Mouse (Mus musculus) MEL (cell line): Measurements from ENCODE around the gene Ugt1a10. TPM values are rescaled to one million over a fixed set of nuclear protein-coding genes. Genes with fewer than 3 reads are reported as not detected.

ENCODE experiments used
- DNase-seq: peaks from one replicate; pipeline ENCODE4 v3.0.0; 2011; ENCODE audit warnings: low read depth, low spot score
- H3K27ac ChIP-seq: 2 replicates; pipeline ENCODE4 v1.5.1; 2012; ENCODE audit warnings: low read depth, mild to moderate bottlenecking, control low read depth, low read length, moderate library complexity; ENCODE audit not compliant: control insufficient read depth
- H3K27me3 ChIP-seq, 2 experiments: fragments of 150-350 bp in 1 of 2; sonication (generic) in 1 of 2; 2 replicates each; pipeline ENCODE4 v1.6.1; 2012; ENCODE audit warnings: low read length in 2 of 2, mild to moderate bottlenecking in 2 of 2, improper control_type of control experiment in 1 of 2, moderate library complexity in 1 of 2; ENCODE audit not compliant: insufficient read depth in 2 of 2, control insufficient read depth in 1 of 2
- H3K36me3 ChIP-seq, 2 experiments: 2 replicates each; pipeline ENCODE4 v1.6.1; 2012 to 2014; ENCODE audit warnings: low read length in 2 of 2, improper control_type of control experiment in 1 of 2, inconsistent platforms in 1 of 2, mild to moderate bottlenecking in 1 of 2; ENCODE audit not compliant: insufficient read depth in 2 of 2, control insufficient read depth in 1 of 2
- H3K4me1 ChIP-seq, 2 experiments: fragments of 150-350 bp in 1 of 2; sonication (generic) in 1 of 2; 2 replicates each; pipeline ENCODE4 v1.6.1; 2012; ENCODE audit warnings: low read length in 2 of 2, improper control_type of control experiment in 1 of 2, mild to moderate bottlenecking in 1 of 2; ENCODE audit not compliant: insufficient read depth in 2 of 2, control insufficient read depth in 1 of 2
- H3K4me3 ChIP-seq, 2 experiments: fragments of 150-350 bp in 1 of 2; sonication (generic) in 1 of 2; 2 replicates each; pipeline ENCODE4 v1.5.1; 2012; ENCODE audit warnings: low read depth in 2 of 2, low read length in 2 of 2, mild to moderate bottlenecking in 2 of 2, moderate library complexity in 2 of 2, control low read depth in 1 of 2, improper control_type of control experiment in 1 of 2; ENCODE audit not compliant: control insufficient read depth in 1 of 2, insufficient read depth in 1 of 2
- H3K79me2 ChIP-seq: 2 replicates; pipeline ENCODE4 v1.6.1; 2012; ENCODE audit warnings: mild to moderate bottlenecking, low read length, moderate library complexity; ENCODE audit not compliant: control insufficient read depth, poor library complexity, insufficient read depth
- H3K9ac ChIP-seq: 2 replicates; pipeline ENCODE4 v1.6.1; 2012; ENCODE audit warnings: low read depth, mild to moderate bottlenecking, control low read depth, low read length, moderate library complexity; ENCODE audit not compliant: control insufficient read depth, poor library complexity, severe bottlenecking
- H3K9me3 ChIP-seq: fragments of 150-350 bp; sonication (generic); replicated peaks from 2 replicates; pipeline ENCODE4 v1.6.1; 2012; ENCODE audit warnings: mild to moderate bottlenecking, low read length, improper control_type of control experiment, moderate library complexity; ENCODE audit not compliant: insufficient read depth
- BHLHE40 ChIP-seq: IDR thresholded peaks from 2 replicates; pipeline ENCODE4 v1.6.1; 2012; ENCODE audit warnings: low read depth, mild to moderate bottlenecking, inconsistent platforms, low read length, improper control_type of control experiment, borderline replicate concordance
- CHD2 ChIP-seq: IDR thresholded peaks from 2 replicates; pipeline ENCODE4 v1.6.1; 2011; ENCODE audit warnings: low read length, improper control_type of control experiment
- CTCF ChIP-seq, 3 experiments: IDR thresholded peaks in 2 of 3; conservative IDR thresholded peaks in 1 of 3; 2 replicates each; pipeline ENCODE4 v1.5.1; 2011 to 2012; ENCODE audit warnings: low read length in 3 of 3, low read depth in 2 of 3, mild to moderate bottlenecking in 2 of 3, improper control_type of control experiment in 1 of 3, inconsistent platforms in 1 of 3, mixed read lengths in 1 of 3, moderate library complexity in 1 of 3; ENCODE audit not compliant: control insufficient read depth in 1 of 3, insufficient read depth in 1 of 3, poor library complexity in 1 of 3, severe bottlenecking in 1 of 3
- E2F4 ChIP-seq: IDR thresholded peaks from 2 replicates; pipeline ENCODE4 v1.6.1; 2011; ENCODE audit warnings: low read depth, low read length, improper control_type of control experiment, borderline replicate concordance
- ELF1 ChIP-seq: IDR thresholded peaks from 2 replicates; pipeline ENCODE4 v1.6.1; 2014; ENCODE audit warnings: low read depth, mild to moderate bottlenecking, inconsistent platforms, low read length, improper control_type of control experiment, moderate library complexity
- ETS1 ChIP-seq: IDR thresholded peaks from 2 replicates; pipeline ENCODE4 v1.6.1; 2012; ENCODE audit warnings: low read depth, mild to moderate bottlenecking, inconsistent platforms, low read length, improper control_type of control experiment, moderate library complexity
- GATA1 ChIP-seq: IDR thresholded peaks from 2 replicates; pipeline ENCODE4 v1.6.1; 2011; ENCODE audit warnings: low read depth, low read length, improper control_type of control experiment
- MAFK ChIP-seq: IDR thresholded peaks from 2 replicates; pipeline ENCODE4 v1.6.1; 2011; ENCODE audit warnings: low read depth, mild to moderate bottlenecking, low read length, improper control_type of control experiment, borderline replicate concordance
- MYB ChIP-seq: IDR thresholded peaks from 2 replicates; pipeline ENCODE4 v1.6.1; 2011; ENCODE audit warnings: mild to moderate bottlenecking, low read depth, low read length, improper control_type of control experiment
- MYC ChIP-seq: IDR thresholded peaks from 2 replicates; pipeline ENCODE4 v1.6.1; 2011; ENCODE audit warnings: low read depth, mild to moderate bottlenecking, low read length, improper control_type of control experiment, moderate library complexity
- NRF1 ChIP-seq: IDR thresholded peaks from 2 replicates; pipeline ENCODE4 v1.6.1; 2014; ENCODE audit warnings: low read depth, mild to moderate bottlenecking, inconsistent platforms, low read length, improper control_type of control experiment, moderate library complexity; ENCODE audit not compliant: poor library complexity, insufficient read depth, severe bottlenecking
- POLR2AphosphoS2 ChIP-seq: IDR thresholded peaks from 2 replicates; pipeline ENCODE4 v1.6.1; 2011; ENCODE audit warnings: low read length, improper control_type of control experiment
- RCOR1 ChIP-seq: IDR thresholded peaks from 2 replicates; pipeline ENCODE4 v1.6.1; 2012; ENCODE audit warnings: low read depth, mild to moderate bottlenecking, inconsistent platforms, low read length, improper control_type of control experiment
- SIN3A ChIP-seq: IDR thresholded peaks from 2 replicates; pipeline ENCODE4 v1.6.1; 2012; ENCODE audit warnings: low read length, improper control_type of control experiment, inconsistent platforms
- SMC3 ChIP-seq: IDR thresholded peaks from 2 replicates; pipeline ENCODE4 v1.6.1; 2011; ENCODE audit warnings: low read depth, low read length, improper control_type of control experiment
- TAL1 ChIP-seq: IDR thresholded peaks from 2 replicates; pipeline ENCODE4 v1.6.1; 2012; ENCODE audit warnings: mild to moderate bottlenecking, inconsistent platforms, low read length, moderate library complexity, mixed read lengths
- TBP ChIP-seq: IDR thresholded peaks from 2 replicates; pipeline ENCODE4 v1.8.0; 2011; ENCODE audit warnings: low read depth, low read length, improper control_type of control experiment
- TCF12 ChIP-seq: IDR thresholded peaks from 2 replicates; pipeline ENCODE4 v1.6.1; 2014; ENCODE audit warnings: low read depth, mild to moderate bottlenecking, inconsistent platforms, low read length, improper control_type of control experiment, moderate library complexity
- USF1 ChIP-seq: IDR thresholded peaks from 2 replicates; pipeline ENCODE4 v1.6.1; 2014; ENCODE audit warnings: low read depth, mild to moderate bottlenecking, inconsistent platforms, low read length, improper control_type of control experiment, moderate library complexity
- ZC3H11A ChIP-seq: IDR thresholded peaks from 2 replicates; pipeline ENCODE4 v1.6.1; 2012; ENCODE audit warnings: low read depth, mild to moderate bottlenecking, inconsistent platforms, low read length, improper control_type of control experiment
- ZKSCAN1 ChIP-seq: IDR thresholded peaks from 2 replicates; pipeline ENCODE4 v1.6.1; 2012; ENCODE audit warnings: low read depth, mild to moderate bottlenecking, inconsistent platforms, low read length, improper control_type of control experiment, moderate library complexity
- polyA plus RNA-seq, 2 experiments: library from polyadenylated mRNA; stranded (reverse) in 1 of 2; unstranded in 1 of 2; fragments of >175 nt in 1 of 2; fragments of >200 nt in 1 of 2; gene quantifications; 2 replicates each; pipeline versions ENCODE4 v1.2.1 to v1.2.4; 2012; ENCODE audit warnings: low replicate concordance in 2 of 2, low read depth in 1 of 2; ENCODE audit not compliant: insufficient read length in 2 of 2, insufficient read depth in 1 of 2, missing spikeins in 1 of 2
- total RNA-seq: library from RNA; depleted of rRNA; stranded (reverse); fragments of 300-350 nt; gene quantifications from 2 replicates; pipeline ENCODE4 v1.2.3, GENCODE M21; 2012

Ugt1a10 gene
- total and polyA plus RNA-seq, 3 experiments: not detected

DNA sequence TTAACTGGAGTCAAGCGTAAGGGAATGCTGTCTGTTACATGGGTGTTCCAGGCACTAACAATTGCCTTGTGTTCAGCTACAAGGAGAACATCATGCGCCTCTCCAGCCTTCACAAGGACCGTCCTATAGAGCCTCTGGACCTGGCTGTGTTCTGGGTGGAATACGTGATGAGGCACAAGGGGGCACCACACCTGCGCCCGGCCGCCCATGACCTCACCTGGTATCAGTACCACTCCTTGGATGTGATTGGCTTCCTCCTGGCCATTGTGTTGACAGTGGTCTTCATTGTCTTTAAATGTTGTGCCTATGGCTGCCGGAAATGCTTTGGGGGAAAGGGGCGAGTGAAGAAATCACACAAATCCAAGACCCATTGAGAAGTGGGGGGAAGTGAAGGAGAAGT, 162.9 kb downstream of the Ugt1a10 start:
- no peaks in the 10 kb centered on the region for H3K9me3 ChIP-seq
- no peaks in the 10 kb centered on the region for H3K36me3 ChIP-seq
- H3K79me2 ChIP-seq: no peaks in the 10 kb centered on the region
- no peak overlapping the region for H3K27ac ChIP-seq
- peak; percentile 6 for DNase-seq
- no peak overlapping the region for H3K9ac ChIP-seq
- TF ChIP-seq SMC3 (no peak), MYC (no peak), ZKSCAN1 (no peak), TCF12 (no peak), SIN3A (no peak), POLR2AphosphoS2 (no peak), BHLHE40 (no peak), GATA1 (no peak), CTCF (IDR thresholded peaks at IDR 0.05 in 2 of 3, conservative IDR thresholded peaks at IDR 0.05 in 1 of 3; ENCODE audit: control insufficient read depth in 1 of 3, insufficient read depth in 1 of 3, low read depth in 2 of 3, low read length in 3 of 3, poor library complexity in 1 of 3, severe bottlenecking in 1 of 3) (no peak), RCOR1 (no peak), ZC3H11A (no peak), ETS1 (no peak), TBP (no peak)
- no peaks in the 10 kb centered on the region for H3K4me1 ChIP-seq
- H3K4me3 ChIP-seq: no peak overlapping the region
- no peaks in the 10 kb centered on the region for H3K27me3 ChIP-seq

DNA sequence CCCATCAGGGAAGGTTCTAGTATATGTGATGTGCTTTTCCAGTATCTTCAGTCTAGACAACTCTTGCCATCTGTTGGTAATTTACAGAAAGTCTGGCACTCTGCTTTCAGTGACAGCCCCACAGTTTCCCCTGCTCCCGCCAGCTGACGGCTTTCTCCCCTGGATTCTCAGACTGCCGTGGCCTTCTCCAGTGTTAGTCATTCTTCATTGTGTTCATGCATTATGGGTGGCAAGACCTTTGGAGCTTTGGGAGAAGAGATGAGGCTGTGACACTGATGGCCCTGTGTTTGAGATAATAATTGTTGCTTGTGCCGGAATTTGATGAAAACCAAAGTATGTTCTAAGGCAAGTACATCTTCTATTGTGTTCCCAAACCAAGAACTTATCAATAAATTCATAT, 163.4 kb downstream of the Ugt1a10 start:
- Histone ChIP-seq H3K4me1 (no peaks in the 10 kb centered on the region), H3K9me3 (no peaks in the 10 kb centered on the region), H3K9ac (no peak overlapping the region), H3K27me3 (no peaks in the 10 kb centered on the region), H3K4me3 (no peak overlapping the region), H3K79me2 (no peaks in the 10 kb centered on the region), H3K36me3 (no peaks in the 10 kb centered on the region), H3K27ac (no peak overlapping the region)
- TF ChIP-seq MYC (no peak), NRF1 (no peak), CHD2 (no peak), ELF1 (no peak), MYB (no peak)
- peak; percentile 3 for DNase-seq

DNA sequence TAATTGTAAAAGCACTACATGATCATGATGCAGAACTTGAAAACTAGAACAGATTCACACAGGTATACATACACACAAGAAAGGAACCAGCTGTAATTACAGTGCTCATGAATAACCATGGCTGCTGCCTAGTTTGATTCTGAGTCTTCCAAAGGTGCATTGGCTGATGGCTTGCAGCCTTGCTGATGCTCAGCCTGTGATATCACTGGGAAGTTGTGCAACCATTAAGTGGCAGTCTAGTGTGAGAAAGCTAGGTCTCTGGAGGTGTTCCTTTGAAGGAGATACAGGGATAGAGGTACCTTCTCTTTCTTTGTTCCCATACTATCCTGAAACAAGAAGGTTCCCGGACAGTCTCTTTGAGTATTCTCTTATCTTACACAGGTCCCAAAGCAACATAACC, 163.9 kb downstream of the Ugt1a10 start:
- no peak for DNase-seq
- TF ChIP-seq E2F4 (no peak), MAFK (no peak), CTCF (IDR thresholded peaks at IDR 0.05 in 2 of 3, conservative IDR thresholded peaks at IDR 0.05 in 1 of 3; ENCODE audit: control insufficient read depth in 1 of 3, insufficient read depth in 1 of 3, low read depth in 2 of 3, low read length in 3 of 3, poor library complexity in 1 of 3, severe bottlenecking in 1 of 3) (no peak), TAL1 (no peak), USF1 (no peak)
- Histone ChIP-seq H3K4me1 (no peaks in the 10 kb centered on the region), H3K79me2 (no peaks in the 10 kb centered on the region), H3K27me3 (no peaks in the 10 kb centered on the region), H3K9me3 (no peaks in the 10 kb centered on the region), H3K9ac (no peak overlapping the region), H3K36me3 (no peaks in the 10 kb centered on the region), H3K4me3 (no peak overlapping the region), H3K27ac (no peak overlapping the region)
